Mouse (Mus musculus): ENCODE measurements around the gene Eps15l1. TPM values are rescaled to one million over a fixed set of nuclear protein-coding genes. Genes with fewer than 3 reads are reported as not detected.

Eps15l1 gene
- total RNA-seq, 2 experiments from 2014 or later, result 27.4 to 38.7 TPM

Small RNA genes lying within 50 kb of the gene (microRNA-seq; reads per million reads assigned to microRNA genes)
- 0.32 to 1.3 reads per million in 2 experiments for gene Mir7068

Other genes starting within 250 kb of the Eps15l1 start
- not detected for gene Hsh2d, start 231.8 kb downstream of the Eps15l1 start, total RNA-seq (2021)
- not detected for gene Cib3, start 208.6 kb downstream of the Eps15l1 start, total RNA-seq (2021)
- gene Gm11034, start 207.8 kb downstream of the Eps15l1 start, total RNA-seq (2021), result not detected
- gene Fam32a, start 201.7 kb downstream of the Eps15l1 start, total RNA-seq (2021), result 10 to 100 TPM; 14.7 to 17.9 TPM
- gene Ap1m1, start 181.4 kb downstream of the Eps15l1 start, total RNA-seq (2021), result 10 to 100 TPM; 28.7 to 35.9 TPM
- gene Gm10282, start 116.2 kb downstream of the Eps15l1 start, total RNA-seq (2021), result 10 to 100 TPM; 14.2 to 15.8 TPM
- gene Klf2, start 102.4 kb downstream of the Eps15l1 start, total RNA-seq (2021), result 10 to 100 TPM; 25.2 to 31.9 TPM
- gene Calr3, start 22.4 kb upstream of the Eps15l1 start, total RNA-seq (2021), result 1 to 10 TPM; 1.7 to 1.8 TPM
- gene 1700030K09Rik, start 22.4 kb upstream of the Eps15l1 start, total RNA-seq (2021), result 1 to 10 TPM; 3.6 to 5.6 TPM
- 10 to 100 TPM; 27.5 to 38.9 TPM for gene Cherp, start 53.8 kb upstream of the Eps15l1 start, total RNA-seq (2021)
- gene Slc35e1, start 71.2 kb upstream of the Eps15l1 start, total RNA-seq (2021), result 10 to 100 TPM; 23.3 to 25.3 TPM
- 1 to 10 TPM; 7.0 to 9.3 TPM for gene Med26, start 126.8 kb upstream of the Eps15l1 start, total RNA-seq (2021)
- 100 to 1,000 TPM in 1 of 2 experiments, 10 to 100 TPM in 1; 89.9 to 102 TPM for gene Smim7, start 149.6 kb upstream of the Eps15l1 start, total RNA-seq (2021)
- gene Tmem38a, start 150.6 kb upstream of the Eps15l1 start, total RNA-seq (2021), result 100 to 1,000 TPM; 824 to 997 TPM
- gene Nwd1, start 225.3 kb upstream of the Eps15l1 start, total RNA-seq (2021), result 1 to 10 TPM; 1.0 to 1.2 TPM

Measured in gastrocnemius, postnatal 10 days (tissue).